Mouse (Mus musculus) duodenum, adult 2 months (tissue): Measurements from ENCODE around the gene Gnl1. TPM values are rescaled to one million over a fixed set of nuclear protein-coding genes. Genes with fewer than 3 reads are reported as not detected.

Experiments used
- polyA plus RNA-seq: library from polyadenylated mRNA; depleted of rRNA; stranded (reverse); fragments of >200 nt; gene quantifications from 2 replicates; pipeline ENCODE4 v1.2.3, GENCODE M21; 2012; ENCODE audit warnings: low replicate concordance; rRNA removed

The Gnl1 gene
- 17.2 and 34.2 TPM in 2 replicates for polyA plus RNA-seq

GRCm38 (mm10) chr17:35979401-35980362 is at the start of gene Gnl1, which contains the start of gene Prr3:
Gene Gnl1, plus strand, starts transcription at chr17:35979851.
Gene Prr3, minus strand, starts transcription at chr17:35980236.

DNA sequence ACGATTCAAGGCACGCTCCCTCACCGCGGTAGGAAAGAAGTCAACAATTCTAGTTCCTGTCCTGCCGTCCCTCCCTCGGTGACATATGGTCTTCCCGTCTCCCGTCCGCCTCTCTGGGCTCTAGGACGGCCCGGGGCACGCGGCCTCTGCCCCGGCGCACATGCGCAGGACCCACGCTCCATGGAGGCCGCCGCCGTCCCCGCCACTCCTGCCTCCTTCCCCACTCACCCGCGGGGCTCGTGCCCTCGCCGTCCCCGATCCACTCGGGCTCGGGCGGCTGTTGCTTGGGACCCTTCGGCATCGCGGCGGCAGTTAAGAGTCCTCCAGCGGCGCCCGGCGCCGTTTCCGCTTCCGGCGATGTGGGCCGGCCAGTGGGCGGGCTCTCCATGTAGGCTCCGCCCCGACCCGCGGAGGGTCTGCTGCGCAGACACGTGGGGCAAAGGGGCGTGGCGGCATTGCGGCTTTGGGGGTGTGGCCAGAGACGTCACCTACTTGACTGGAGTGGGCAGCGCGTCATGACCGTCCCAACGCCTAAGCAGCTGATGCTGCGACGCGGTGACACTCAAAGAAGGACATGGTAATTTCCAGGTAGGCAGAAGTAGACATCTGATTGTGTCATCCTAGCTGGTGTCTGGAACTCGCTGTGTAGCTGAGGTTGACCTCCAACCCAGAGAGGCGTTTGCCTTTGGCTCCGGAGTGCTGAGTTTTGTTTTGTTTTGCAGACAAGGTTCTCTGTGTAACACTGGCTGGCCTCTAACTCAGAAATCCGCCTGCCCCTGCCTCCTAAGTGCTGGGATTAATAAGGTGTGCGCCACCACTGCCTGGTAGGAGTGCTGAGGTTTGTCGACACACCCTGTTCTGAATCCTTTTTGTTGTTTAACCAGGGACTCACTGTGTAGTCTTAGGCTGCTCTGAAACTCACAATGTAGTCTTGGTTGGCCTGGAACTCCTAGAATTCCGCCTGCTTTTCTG is 9.9 kb upstream of the Gnl1 start, which contains the start of gene Abcf1:
TSS of gene Abcf1 (minus strand) at position 344 of the 972 bp plus-strand sequence.

DNA sequence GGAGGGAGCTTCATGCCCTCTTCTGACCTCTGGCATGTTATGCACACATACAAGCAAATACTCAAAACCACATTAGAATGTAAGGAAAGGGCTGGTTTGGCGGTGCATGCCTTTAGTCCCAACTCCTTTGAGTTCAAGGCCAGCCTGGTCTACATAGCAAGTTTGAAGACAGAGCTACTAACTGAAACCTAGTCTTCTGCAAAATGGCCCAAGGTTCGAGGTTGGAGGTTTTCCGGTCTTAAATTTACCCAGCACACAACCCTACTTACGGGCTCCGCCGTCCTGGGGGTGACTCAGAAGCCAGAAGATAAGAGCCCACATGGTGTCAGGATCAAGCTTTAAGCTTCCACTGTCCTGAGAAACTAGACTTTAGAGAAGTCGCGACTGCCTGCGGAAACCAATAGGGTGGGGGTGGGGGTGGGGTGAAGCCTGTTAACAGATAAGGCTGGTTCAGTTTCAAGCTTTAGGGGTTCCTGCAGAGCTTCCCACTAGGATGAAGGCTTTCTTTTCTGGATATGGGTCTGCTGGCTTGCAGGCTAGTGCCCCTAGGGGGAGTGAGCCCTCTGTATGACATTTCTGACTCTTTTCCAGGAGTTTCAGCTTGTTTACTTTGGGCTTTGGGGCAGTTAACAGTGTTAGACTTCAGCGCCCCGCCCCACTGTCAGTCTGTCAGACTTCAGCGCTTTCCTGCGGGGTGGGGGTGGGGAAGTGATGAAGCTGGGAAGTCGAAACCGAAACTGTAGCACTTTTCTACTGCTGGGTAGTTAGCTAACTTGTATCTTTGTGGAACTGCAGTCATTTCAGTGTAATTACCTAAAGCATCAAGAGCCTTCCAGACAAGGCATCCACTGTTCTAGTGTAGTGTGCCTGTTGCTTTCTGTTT is 40.8 kb downstream of the Gnl1 start, which contains the start of gene H2-T24:
TSS of gene H2-T24 (minus strand) at position 370 of the 883 bp plus-strand sequence.

DNA sequence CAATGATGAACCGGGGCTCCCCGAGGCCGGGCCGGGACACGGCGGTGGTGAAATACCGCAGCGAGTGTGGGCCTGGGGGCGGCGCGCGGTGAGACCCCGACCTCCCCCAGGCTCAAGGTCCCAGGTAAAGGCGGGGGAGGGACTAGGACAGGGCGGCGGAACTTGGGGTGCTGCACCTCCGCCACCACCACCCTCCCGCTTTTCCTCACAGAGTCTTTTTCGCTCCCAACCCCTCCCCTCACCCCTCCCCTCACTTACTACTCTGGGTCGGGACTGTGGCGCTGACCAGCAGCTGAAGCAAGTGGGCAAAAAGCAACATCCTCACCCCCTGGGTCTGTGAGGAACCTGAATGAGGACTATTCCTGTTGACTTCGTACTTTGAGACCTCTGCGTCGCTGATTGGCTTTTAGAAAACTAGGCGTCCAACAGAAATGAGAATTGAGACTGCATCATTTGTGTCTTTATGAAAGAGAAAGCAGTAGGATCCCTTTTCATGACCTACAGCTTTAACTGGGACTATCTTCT is 52.8 kb downstream of the Gnl1 start, which contains the start of gene H2-T23:
TSS of gene H2-T23 (minus strand) at position 505 of the 525 bp plus-strand sequence.

Other genes starting within 250 kb of the Gnl1 start
- gene Ier3, start 158.2 kb upstream of the Gnl1 start, polyA plus RNA-seq, result 20.3 and 22.3 TPM in 2 replicates
- 39.8 and 40.1 TPM in 2 replicates for gene Flot1, start 156.6 kb upstream of the Gnl1 start, polyA plus RNA-seq
- 105 and 114 TPM in 2 replicates for gene Tubb5, start 141.5 kb upstream of the Gnl1 start, polyA plus RNA-seq
- 1.4 and 3.0 TPM in 2 replicates for gene Mdc1, start 138.3 kb upstream of the Gnl1 start, polyA plus RNA-seq
- gene Nrm, start 118.5 kb upstream of the Gnl1 start, polyA plus RNA-seq, result 13.6 and 21.1 TPM in 2 replicates
- 16.2 and 25.7 TPM in 2 replicates for gene Ppp1r18, start 114.3 kb upstream of the Gnl1 start, polyA plus RNA-seq
- 36.5 and 59.4 TPM in 2 replicates for gene Dhx16, start 100.0 kb upstream of the Gnl1 start, polyA plus RNA-seq
- 180 and 283 TPM in 2 replicates for gene 2310061I04Rik, start 82.4 kb upstream of the Gnl1 start, polyA plus RNA-seq
- gene Atat1, start 69.8 kb upstream of the Gnl1 start, polyA plus RNA-seq, result 47.1 and 64.0 TPM in 2 replicates
- gene Mrps18b, start 63.5 kb upstream of the Gnl1 start, polyA plus RNA-seq, result 74.3 and 76.9 TPM in 2 replicates
- 25.8 and 36.2 TPM in 2 replicates for gene Ppp1r10, start 63.4 kb upstream of the Gnl1 start, polyA plus RNA-seq
- gene Abcf1, start 10.1 kb upstream of the Gnl1 start, polyA plus RNA-seq, result 60.3 and 89.7 TPM in 2 replicates
- gene Prr3, start 385 bp downstream of the Gnl1 start, polyA plus RNA-seq, result 8.2 and 8.5 TPM in 2 replicates
- gene H2-T24, start 40.7 kb downstream of the Gnl1 start, polyA plus RNA-seq, result 1.2 and 1.9 TPM in 2 replicates
- gene H2-T23, start 53.0 kb downstream of the Gnl1 start, polyA plus RNA-seq, result 247 and 672 TPM in 2 replicates
- gene H2-T22, start 62.9 kb downstream of the Gnl1 start, polyA plus RNA-seq, result 22.4 and 45.9 TPM in 2 replicates
- not detected in 2 replicates for gene Gm6034, start 63.1 kb downstream of the Gnl1 start, polyA plus RNA-seq
- 46.7 and 279 TPM in 2 replicates for gene Gm11127, start 78.5 kb downstream of the Gnl1 start, polyA plus RNA-seq
- 0.06 TPM in 2 replicates for gene Gm19684, start 141.8 kb downstream of the Gnl1 start, polyA plus RNA-seq
- gene Gm7030, start 149.6 kb downstream of the Gnl1 start, polyA plus RNA-seq, result 12.6 and 15.9 TPM in 2 replicates
- gene Gm8909, start 188.7 kb downstream of the Gnl1 start, polyA plus RNA-seq, result 99.5 and 293 TPM in 2 replicates
- gene H2-T3, start 210.4 kb downstream of the Gnl1 start, polyA plus RNA-seq, result 118 and 133 TPM in 2 replicates